Mouse (Mus musculus) heart, embryonic 16.5 days (tissue): ENCODE results near the gene Rnf26. TPM values are rescaled to one million over a fixed set of nuclear protein-coding genes. Genes with fewer than 3 reads are reported as not detected.
A peak's percentile ranks its signal among the peaks of the same experiment; 100 is the strongest.

Source experiments
- ATAC-seq: fragments of 200-750 bp; cut with Nextera tagmentation; replicated peaks from 2 replicates; pipeline ENCODE4 v1.8.0; 2017; ENCODE audit warnings: moderate number of reproducible peaks; ENCODE audit not compliant: insufficient read depth, low FRiP score; ENCODE audit errors: extremely low read depth
- H3K27ac ChIP-seq: fragments of 300-500 bp; sonication (generic); 2 replicates; pipeline ENCODE4 v1.5.1; 2014; ENCODE audit warnings: mild to moderate bottlenecking, low read length, control low read depth, moderate library complexity
- H3K27me3 ChIP-seq: fragments of 300-500 bp; sonication (generic); 2 replicates; pipeline ENCODE4 v1.6.1; 2014; ENCODE audit warnings: low read length, mixed read lengths; ENCODE audit not compliant: control insufficient read depth, insufficient read depth
- H3K36me3 ChIP-seq: fragments of 300-500 bp; sonication (generic); 2 replicates; pipeline ENCODE4 v1.6.1; 2014; ENCODE audit not compliant: control insufficient read depth, insufficient read depth
- H3K4me1 ChIP-seq: fragments of 300-500 bp; sonication (generic); 2 replicates; pipeline ENCODE4 v1.6.1; 2014; ENCODE audit warnings: low read length, mixed read lengths; ENCODE audit not compliant: control insufficient read depth, insufficient read depth
- H3K4me2 ChIP-seq: fragments of 300-500 bp; sonication (generic); 2 replicates; pipeline ENCODE4 v1.6.1; 2014; ENCODE audit warnings: low read depth, mild to moderate bottlenecking, control low read depth, low read length
- H3K4me3 ChIP-seq: fragments of 300-500 bp; sonication (generic); 2 replicates; pipeline ENCODE4 v1.5.1; 2014; ENCODE audit warnings: mild to moderate bottlenecking, control low read depth, low read length
- H3K9ac ChIP-seq: fragments of 300-500 bp; sonication (generic); 2 replicates; pipeline ENCODE4 v1.6.1; 2014; ENCODE audit warnings: low read length, control low read depth
- H3K9me3 ChIP-seq: fragments of 300-500 bp; sonication (generic); replicated peaks from 2 replicates; pipeline ENCODE4 v1.6.1; 2016; ENCODE audit warnings: low read length; ENCODE audit not compliant: control insufficient read depth
- WGBS: fragments of 180-500 bp; shearing (Covaris S2); extraction: QIAGEN DNeasy Blood & Tissue Kit; methylation state at CpG from one replicate; pipeline ENCODE4 v1.1.7; 2014; 5-methylcytosine and 5-hydroxymethylcytosine counted together
- polyA plus RNA-seq: library from polyadenylated mRNA; unstranded; fragments of >200 nt; fragmentation: Nextera tagmentation; extraction: Ambion mirVana; gene quantifications from 2 replicates; pipeline ENCODE4 v1.2.1, GENCODE M21; 2015

The Rnf26 gene
- 31.7 and 36.6 TPM in 2 replicates for polyA plus RNA-seq

- Histone ChIP-seq H3K4me3 (peak within 1 kb of the TSS; percentile 83), H3K27ac (peak within 1 kb of the TSS; percentile 81), H3K4me2 (peak within 1 kb of the TSS; percentile 65), H3K9ac (peak within 1 kb of the TSS; percentile 90), H3K4me1 (peaks cover 20% of the 10 kb centered on the region), H3K27me3 (no peaks in the 10 kb centered on the region), H3K9me3 (no peaks in the 10 kb centered on the region), H3K36me3 (no peaks in the 10 kb centered on the region)
- under 1% methylated on average over 51 of the region's 51 CpGs for WGBS
- ATAC-seq = peak; percentile 95
Observed at GRCm38 (mm10) chr9:44113105-44113789, at the start of gene Rnf26, which contains the start of gene Gm49380. Gene Rnf26 (minus strand): TSS chr9:44113517. Gene Gm49380 (minus strand): TSS chr9:44113500.

DNA sequence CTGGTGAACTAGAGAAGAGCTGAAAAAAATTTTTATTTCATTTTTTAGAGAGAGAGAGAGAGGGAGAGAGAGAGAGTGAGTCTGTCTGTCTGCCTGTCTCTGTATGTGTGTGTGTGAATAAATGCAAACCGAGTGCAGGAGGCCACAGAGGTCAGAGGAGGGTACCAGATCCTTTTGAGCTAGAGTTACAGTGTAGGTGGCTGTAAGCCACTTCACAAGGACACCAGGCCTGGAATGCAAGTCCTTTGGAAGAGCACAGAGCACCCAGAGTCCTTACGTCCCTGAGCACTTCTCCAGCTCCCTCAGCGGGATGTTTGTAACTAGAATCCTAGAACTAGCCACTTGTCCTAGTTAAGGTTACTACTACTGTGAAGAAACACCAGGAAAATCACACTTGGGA is 46.6 kb upstream of the Rnf26 start:
- Histone ChIP-seq H3K4me1 (no peaks in the 10 kb centered on the region), H3K27ac (no peak overlapping the region), H3K9me3 (no peaks in the 10 kb centered on the region), H3K4me2 (no peak overlapping the region), H3K36me3 (peaks cover 65% of the 10 kb centered on the region), H3K27me3 (no peaks in the 10 kb centered on the region), H3K9ac (no peak overlapping the region), H3K4me3 (no peak overlapping the region)
- no peak for ATAC-seq
- 59% methylated on average over 3 of the region's 3 CpGs for WGBS

DNA sequence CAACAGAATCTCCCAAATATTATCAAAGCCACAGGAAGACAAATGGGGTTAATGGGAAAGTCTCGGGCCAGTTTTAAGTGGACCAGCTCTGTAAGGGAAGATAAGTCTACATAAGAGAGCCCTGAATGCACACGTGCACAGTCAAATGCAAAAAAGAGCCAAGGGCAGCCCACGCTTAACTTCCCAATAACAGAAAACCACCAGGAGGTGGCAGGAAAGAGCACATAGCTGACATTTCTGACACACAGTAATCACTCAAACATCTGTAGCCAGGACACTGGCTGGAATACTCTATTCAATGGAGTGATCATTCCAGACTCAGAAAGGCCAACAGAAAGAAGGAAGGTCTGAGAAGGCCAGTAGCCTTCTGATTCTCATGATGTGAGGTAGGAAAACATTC is 34.0 kb upstream of the Rnf26 start:
- no peak overlapping the region for H3K27ac ChIP-seq

GRCm38 (mm10) chr9:44144718-44145060 is 31.4 kb upstream of the Rnf26 start:
- Histone ChIP-seq H3K36me3 (peaks cover 24% of the 10 kb centered on the region), H3K9ac (no peak overlapping the region), H3K4me1 (peaks cover 18% of the 10 kb centered on the region)

More for the DNA sequence above, 34.0 kb upstream of the Rnf26 start:
- Histone ChIP-seq H3K4me1 (peaks cover 13% of the 10 kb centered on the region), H3K27me3 (no peaks in the 10 kb centered on the region), H3K9me3 (no peaks in the 10 kb centered on the region), H3K36me3 (peaks cover 12% of the 10 kb centered on the region), H3K9ac (no peak overlapping the region), H3K4me3 (no peak overlapping the region), H3K4me2 (no peak overlapping the region)
- WGBS = 38% methylated on average over 3 of the region's 3 CpGs
- peak; percentile 40; the same call in 1 of the 2 replicates for ATAC-seq

GRCm38 (mm10) chr9:44144023-44144717 is 30.9 kb upstream of the Rnf26 start:
- no peak overlapping the region for H3K4me3 ChIP-seq
- H3K4me1 ChIP-seq = peaks cover 20% of the 10 kb centered on the region
- H3K4me2 ChIP-seq = no peak overlapping the region
- peak overlapping the region; percentile 55; the same call in 1 of the 2 replicates for H3K27ac ChIP-seq
- WGBS = 33% methylated on average over 6 of the region's 8 CpGs
- 0 out of 2 replicates have a peak, but pooled peaks have one; percentile 57 for ATAC-seq
- no peaks in the 10 kb centered on the region for H3K9me3 ChIP-seq
- H3K36me3 ChIP-seq = peaks cover 27% of the 10 kb centered on the region
- H3K27me3 ChIP-seq = no peaks in the 10 kb centered on the region
- H3K9ac ChIP-seq = 0 out of 2 replicates have a peak overlapping the region, but pooled peaks have one; percentile 29

More at GRCm38 (mm10) chr9:44144718-44145060, 31.4 kb upstream of the Rnf26 start:
- Histone ChIP-seq H3K4me3 (no peak overlapping the region), H3K27ac (no peak overlapping the region), H3K27me3 (no peaks in the 10 kb centered on the region), H3K9me3 (no peaks in the 10 kb centered on the region), H3K4me2 (no peak overlapping the region)
- no peak for ATAC-seq

DNA sequence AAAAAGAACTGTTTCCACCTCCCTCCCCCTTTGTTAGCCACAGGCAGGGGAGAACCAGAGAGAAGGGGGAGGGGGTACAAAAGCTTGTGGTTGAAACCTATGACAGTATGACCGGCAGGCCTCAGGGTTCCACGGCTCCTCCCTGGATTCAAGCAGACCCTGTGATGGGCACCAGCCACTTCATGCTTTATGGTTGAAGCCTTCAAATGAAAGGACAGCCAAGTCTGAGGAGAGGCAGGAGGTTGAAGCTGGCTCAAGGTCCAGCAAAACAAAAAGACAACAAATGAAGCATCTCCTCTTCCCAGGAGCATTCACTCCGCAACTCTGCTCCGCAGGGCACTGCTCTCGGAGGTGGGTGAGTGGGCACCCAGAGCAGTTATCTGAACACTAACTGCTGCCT is 30.1 kb upstream of the Rnf26 start:
- ATAC-seq = no peak
- peak overlapping the region; percentile 48 for H3K27ac ChIP-seq
- peak overlapping the region; percentile 29; the same call in 1 of the 2 replicates for H3K9ac ChIP-seq
- H3K27me3 ChIP-seq = no peaks in the 10 kb centered on the region
- 72% methylated on average over 5 of the region's 5 CpGs for WGBS
- no peak overlapping the region for H3K4me2 ChIP-seq
- H3K4me3 ChIP-seq = no peak overlapping the region
- H3K36me3 ChIP-seq = peaks cover 32% of the 10 kb centered on the region
- peaks cover 25% of the 10 kb centered on the region for H3K4me1 ChIP-seq
- no peaks in the 10 kb centered on the region for H3K9me3 ChIP-seq

DNA sequence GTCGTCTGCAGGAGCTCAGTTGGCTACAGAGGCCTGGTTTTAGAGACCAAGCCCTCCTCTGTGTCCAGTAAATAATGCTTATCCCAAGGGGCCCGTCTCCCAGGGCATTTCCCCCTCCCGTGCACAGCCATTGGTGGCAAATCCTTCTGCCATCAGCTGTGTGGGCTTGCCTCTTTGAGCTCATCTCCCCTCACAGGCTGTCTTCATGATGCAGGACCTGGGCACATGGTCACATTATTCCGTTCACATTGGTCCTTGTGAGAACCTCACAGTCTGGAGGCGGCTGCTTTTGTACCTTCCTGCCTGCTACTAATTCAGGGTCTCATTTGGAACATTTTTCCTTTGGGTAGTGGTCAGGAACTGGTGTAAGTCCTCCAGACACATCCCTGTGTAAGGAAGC is 28.6 kb upstream of the Rnf26 start:
- Histone ChIP-seq H3K4me1 (peaks cover 20% of the 10 kb centered on the region), H3K36me3 (peaks cover 45% of the 10 kb centered on the region), H3K4me3 (no peak overlapping the region), H3K9ac (no peak overlapping the region), H3K4me2 (no peak overlapping the region), H3K9me3 (no peaks in the 10 kb centered on the region), H3K27ac (no peak overlapping the region), H3K27me3 (no peaks in the 10 kb centered on the region)
- ATAC-seq = no peak
- 52% methylated on average over 5 of the region's 5 CpGs for WGBS

DNA sequence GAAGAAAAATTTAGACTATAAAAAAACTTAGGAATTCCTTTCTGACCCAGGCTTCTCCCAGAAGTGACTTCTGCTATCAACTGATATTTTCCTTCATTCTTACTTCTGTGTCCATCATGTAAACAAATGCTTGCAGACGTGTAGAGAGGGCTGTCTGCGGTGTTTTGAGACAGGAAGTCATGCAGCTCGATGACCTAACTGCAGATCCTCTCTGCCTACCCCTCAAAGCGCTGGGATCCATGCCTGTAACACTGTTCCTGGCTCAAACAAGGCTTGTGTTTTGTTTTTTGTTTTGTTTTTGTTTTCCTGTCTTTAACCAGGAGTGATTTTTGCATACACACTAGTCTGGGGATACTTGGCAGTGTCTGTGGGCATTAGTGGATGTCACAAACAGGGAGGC is 24.5 kb upstream of the Rnf26 start:
- peaks cover 43% of the 10 kb centered on the region for H3K36me3 ChIP-seq
- H3K27me3 ChIP-seq = no peaks in the 10 kb centered on the region
- H3K4me3 ChIP-seq = no peak overlapping the region
- no peak for ATAC-seq
- H3K4me2 ChIP-seq = no peak overlapping the region
- H3K4me1 ChIP-seq = peaks cover 40% of the 10 kb centered on the region
- H3K27ac ChIP-seq = no peak overlapping the region
- no peak overlapping the region; the same call in 1 of the 2 replicates for H3K9ac ChIP-seq
- WGBS = 53% methylated on average over 4 of the region's 4 CpGs
- no peaks in the 10 kb centered on the region for H3K9me3 ChIP-seq
